Mouse (Mus musculus): ENCODE measurements around the gene Gsn. TPM values are rescaled to one million over a fixed set of nuclear protein-coding genes. Genes with fewer than 3 reads are reported as not detected.

The Gsn gene
- polyA plus RNA-seq (2012), result 39.2 and 42.5 TPM in 2 replicates

DNA sequence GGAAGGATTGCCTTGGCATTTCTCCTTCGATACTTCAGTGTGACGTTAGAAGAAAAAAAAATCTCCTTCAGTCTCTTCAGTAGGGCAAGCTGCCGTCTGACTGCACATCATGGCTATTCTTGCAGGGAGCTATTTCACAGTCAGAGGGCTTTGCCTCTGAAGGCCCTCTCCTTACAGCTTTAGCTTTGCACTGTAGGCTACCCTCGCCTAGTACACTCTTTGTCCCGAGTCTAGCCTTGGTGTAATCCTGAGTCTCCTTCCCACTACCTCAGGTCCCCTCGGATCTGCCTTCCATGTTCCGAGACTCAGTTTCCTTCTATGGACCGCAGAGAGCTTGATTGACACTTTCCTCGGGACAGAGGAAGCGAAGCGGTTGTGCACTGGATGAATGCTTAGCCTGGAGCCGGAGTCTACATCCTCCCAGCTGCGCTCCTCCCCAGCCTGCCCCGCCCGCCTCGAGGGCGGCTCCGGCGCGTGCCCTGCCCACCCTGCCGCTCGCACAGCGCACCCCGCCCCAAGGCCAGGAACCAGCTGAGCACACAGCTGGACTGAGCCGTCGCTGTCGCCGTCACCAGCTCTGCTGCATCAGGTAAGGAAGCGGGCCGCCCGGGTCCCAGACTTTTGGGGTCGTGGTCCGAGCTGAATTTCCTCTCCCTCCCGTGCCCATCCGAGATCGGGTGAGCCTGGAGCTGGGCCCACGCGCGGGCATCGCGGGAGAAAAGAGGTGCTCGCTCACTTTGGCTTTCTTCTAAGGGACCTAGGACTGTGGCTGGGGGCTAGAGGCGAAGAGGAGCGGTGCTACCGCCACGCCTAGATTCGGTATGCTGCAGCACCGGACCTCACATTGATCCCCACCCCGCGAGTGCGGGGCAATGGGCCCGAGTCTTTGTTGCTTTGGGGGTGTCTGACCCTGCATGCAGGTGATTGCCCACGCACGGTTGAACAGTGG is at the start of gene Gsn:
Gsn (plus strand) TSS at position 496 of the 949 bp plus-strand sequence.

DNA sequence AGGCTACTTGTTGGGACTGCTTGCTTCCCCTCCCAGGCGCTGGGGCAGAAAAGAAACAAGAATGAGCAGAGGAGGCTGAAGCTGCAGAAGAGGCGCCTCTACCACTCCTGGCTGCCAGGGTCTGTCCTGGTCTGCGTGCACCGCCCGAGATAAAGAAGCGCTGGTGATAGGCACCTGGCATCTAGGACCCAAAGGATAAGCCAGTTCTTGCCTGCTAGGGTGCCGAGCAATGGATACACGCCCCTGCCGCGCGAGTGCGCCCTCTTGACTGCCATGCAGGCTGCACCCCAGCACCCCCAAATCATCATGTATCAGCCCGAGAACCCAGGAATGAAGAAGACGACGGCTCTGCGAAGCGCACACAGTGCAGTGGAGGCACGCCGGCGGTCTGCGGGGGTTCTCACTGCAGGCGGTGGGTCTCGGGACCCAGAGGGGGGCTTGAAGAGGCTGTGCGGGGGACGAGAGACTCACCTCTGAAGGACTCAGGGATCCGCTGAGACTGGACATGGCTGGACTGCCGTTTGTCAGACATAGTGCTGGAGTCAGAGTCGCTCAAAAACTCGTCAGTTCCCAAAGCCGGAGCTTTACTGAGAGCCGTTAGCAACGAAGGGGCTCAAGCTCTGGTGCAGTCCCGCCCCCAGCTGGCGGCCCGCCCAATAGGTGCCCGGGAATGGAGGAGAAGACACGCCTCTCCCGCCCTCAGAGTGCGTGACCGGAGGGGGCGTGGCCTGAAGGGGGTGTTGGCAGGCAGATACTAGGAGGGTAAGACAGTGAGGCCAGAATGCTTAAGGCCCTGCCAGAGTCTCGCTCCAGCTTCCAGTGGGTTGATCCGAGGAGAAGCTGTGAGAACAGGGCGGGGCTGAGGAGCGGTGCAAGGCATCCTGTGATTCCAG is 80.5 kb downstream of the Gsn start, which contains the start of gene Stom:
Stom (minus strand) TSS at position 589 of the 893 bp plus-strand sequence.

Other genes with a start within 250 kb of the Gsn start
- not detected in 2 replicates for gene Hc, start 194.9 kb upstream of the Gsn start, polyA plus RNA-seq (2012)
- 0.06 TPM in 1 of 2 replicates, not detected in the other for gene AI182371, start 154.8 kb upstream of the Gsn start, polyA plus RNA-seq (2012)
- 16.9 and 31.9 TPM in 2 replicates for gene Cntrl, start 146.9 kb upstream of the Gsn start, polyA plus RNA-seq (2012)
- gene Rab14, start 55.3 kb upstream of the Gsn start, polyA plus RNA-seq (2012), result 1,015 and 1,104 TPM in 2 replicates
- 74.9 and 76.1 TPM in 2 replicates for gene Stom, start 80.6 kb downstream of the Gsn start, polyA plus RNA-seq (2012)
- gene 4930568D16Rik, start 111.3 kb downstream of the Gsn start, polyA plus RNA-seq (2012), result not detected in 2 replicates
- gene 4930402F06Rik, start 140.8 kb downstream of the Gsn start, polyA plus RNA-seq (2012), result not detected in 2 replicates
- 11.3 and 17.0 TPM in 2 replicates for gene Ggta1, start 206.9 kb downstream of the Gsn start, polyA plus RNA-seq (2012)